8 mouse cellular contexts compared by ENCODE assay signal in the genomic region with DNA sequence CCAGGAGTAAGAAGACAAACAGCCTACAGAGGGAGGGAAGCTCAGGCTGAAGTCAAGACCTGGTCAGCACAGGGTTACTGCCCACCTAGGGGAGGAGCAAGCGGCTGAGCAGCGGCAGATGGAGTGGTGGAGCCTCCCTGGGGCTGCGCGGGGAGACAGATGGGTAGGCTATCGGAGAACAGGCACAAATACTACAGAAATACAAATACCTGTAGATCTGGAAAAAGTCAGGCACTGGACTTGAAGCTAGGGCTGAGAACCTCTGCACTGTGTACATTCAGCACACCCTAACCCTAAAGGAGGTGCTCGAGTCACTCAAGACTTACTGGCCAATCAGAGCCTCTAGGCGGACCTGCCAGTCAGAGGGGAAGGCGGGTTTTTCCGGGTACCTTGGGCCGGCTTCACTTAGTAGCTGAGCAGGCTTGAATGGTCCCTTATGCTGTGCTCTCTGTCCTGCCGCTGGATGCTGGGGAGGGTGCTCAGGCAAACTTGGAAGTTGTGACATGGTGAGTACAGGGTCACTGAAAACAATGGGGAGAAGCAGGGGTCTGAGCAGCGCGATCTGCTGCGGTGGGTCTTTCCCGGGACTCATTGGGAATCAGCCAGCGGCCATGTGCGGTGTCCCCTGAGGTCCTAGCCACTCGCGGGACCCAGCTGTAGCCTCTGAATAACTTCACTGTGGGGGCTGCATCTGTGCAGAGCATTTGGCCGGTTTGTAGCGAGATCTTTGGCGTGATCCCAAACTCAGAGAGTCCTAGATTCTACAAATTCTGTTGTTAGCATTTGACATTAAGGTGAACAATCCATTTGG. TPM values are rescaled to one million over a fixed set of nuclear protein-coding genes. Genes with fewer than 3 reads are reported as not detected.
DNase-seq lines count a peak whose midpoint lies in the region; ATAC-seq and TF ChIP-seq lines count a peak whose summit lies in the region.
"Not testable (repeated sequence)": the region's sequence is repeated elsewhere in the genome, so short reads cannot be mapped to it uniquely, and the experiment has no call there.

TSS of gene Gm15446 (plus strand) at position 140 of the 811 bp plus-strand sequence.

- peak within 1 kb of the TSS; percentile 57 for H3K9ac ChIP-seq in forebrain, embryonic 12.5 days
- H3K9ac ChIP-seq in heart, postnatal 0 days (replicated peaks; ENCODE audit: low read depth, low read length), result peak within 1 kb of the TSS; percentile 40; the same call in 1 of the 2 replicates
- H3K9ac ChIP-seq in liver, embryonic 16.5 days (ENCODE audit: low read depth, low read length), result peak within 1 kb of the TSS; percentile 59
- peak within 1 kb of the TSS; percentile 71 for H3K9ac ChIP-seq in neural tube, embryonic 13.5 days

- peaks cover 41% of the 10 kb centered on the region for H3K9me3 ChIP-seq in E14TG2a.4 (ENCODE audit: low read length)
- not testable (repeated sequence) for H3K9me3 ChIP-seq in forebrain, embryonic 12.5 days; heart, postnatal 0 days (replicated peaks; ENCODE audit: control insufficient read depth, low read length); liver, embryonic 16.5 days (replicated peaks; ENCODE audit: control insufficient read depth, low read length); neural tube, embryonic 13.5 days

- not testable (repeated sequence) for TF ChIP-seq CTCF in E14TG2a.4 (conservative IDR thresholded peaks at IDR 0.05; ENCODE audit: low read length); heart, postnatal 0 days (IDR thresholded peaks at IDR 0.05; ENCODE audit: low read depth); testis, adult 2 months (IDR thresholded peaks at IDR 0.05; ENCODE audit: control insufficient read depth, insufficient read depth, insufficient replicate concordance, low read depth, low read length)

- not testable (repeated sequence) for H3K27ac ChIP-seq in forebrain, embryonic 12.5 days; heart, postnatal 0 days (ENCODE audit: low read depth); liver, embryonic 16.5 days (ENCODE audit: low read length)
- peak within 1 kb of the TSS; percentile 61 for H3K27ac ChIP-seq in neural tube, embryonic 13.5 days (replicated peaks)
- H3K27ac ChIP-seq in testis, adult 2 months (ENCODE audit: control insufficient read depth, insufficient read depth, low read depth, low read length), result peak within 1 kb of the TSS; percentile 51; the same call in 1 of the 2 replicates

- not testable (repeated sequence) for TF ChIP-seq EP300 in heart, postnatal 0 days (IDR thresholded peaks at IDR 0.05; ENCODE audit: low read depth)

- WGBS in forebrain, embryonic 12.5 days, result under 1% methylated on average over 22 of the region's 22 CpGs
- WGBS in heart, postnatal 0 days, result under 1% methylated on average over 22 of the region's 22 CpGs
- 0% methylated on average over 22 of the region's 22 CpGs for WGBS in liver, embryonic 16.5 days (ENCODE audit: insufficient replicate concordance)
- under 1% methylated on average over 22 of the region's 22 CpGs for WGBS in neural tube, embryonic 13.5 days

- not testable (repeated sequence) for H3K4me1 ChIP-seq in E14TG2a.4 (replicated peaks; ENCODE audit: low read depth, low read length); forebrain, embryonic 12.5 days; heart, postnatal 0 days (ENCODE audit: control insufficient read depth, insufficient read depth); liver, embryonic 16.5 days (ENCODE audit: control insufficient read depth, low read depth, low read length); testis, adult 2 months (ENCODE audit: control insufficient read depth, insufficient read depth, low read length)
- peaks cover 14% of the 10 kb centered on the region for H3K4me1 ChIP-seq in neural tube, embryonic 13.5 days (replicated peaks)

- not testable (repeated sequence) for H3K27me3 ChIP-seq in E14TG2a.4 (ENCODE audit: insufficient read depth, low read length); forebrain, embryonic 12.5 days; heart, postnatal 0 days (ENCODE audit: control insufficient read depth, insufficient read depth, low read length); liver, embryonic 16.5 days (ENCODE audit: control insufficient read depth, insufficient read depth, low read depth, low read length); neural tube, embryonic 13.5 days; testis, adult 2 months (ENCODE audit: control insufficient read depth, insufficient read depth, low read length)

- peak; percentile 75 for DNase-seq in c-Kit-positive CD71-positive TER-119-positive erythroid progenitor cells, embryonic 14.5 days (ENCODE audit: low spot score)
- DNase-seq in heart, postnatal 0 days (ENCODE audit: low spot score), result peak; percentile 68
- peak; percentile 93 to 94 for DNase-seq in kidney, postnatal 4 days

- H3K4me3 ChIP-seq in E14TG2a.4 (replicated peaks; ENCODE audit: low read length), result peak within 1 kb of the TSS; percentile 80
- peak within 1 kb of the TSS; percentile 52 for H3K4me3 ChIP-seq in forebrain, embryonic 12.5 days (replicated peaks)
- H3K4me3 ChIP-seq in heart, postnatal 0 days (ENCODE audit: low read depth, low read length), result peak within 1 kb of the TSS; percentile 61
- H3K4me3 ChIP-seq in liver, embryonic 16.5 days (ENCODE audit: low read depth, low read length), result peak within 1 kb of the TSS; percentile 67
- peak within 1 kb of the TSS; percentile 53 for H3K4me3 ChIP-seq in neural tube, embryonic 13.5 days
- H3K4me3 ChIP-seq in testis, adult 2 months (ENCODE audit: control insufficient read depth, low read depth, low read length), result peak within 1 kb of the TSS; percentile 78

- H3K36me3 ChIP-seq in E14TG2a.4 (ENCODE audit: insufficient read depth, low read length), result peaks cover 25% of the 10 kb centered on the region
- H3K36me3 ChIP-seq in forebrain, embryonic 12.5 days (replicated peaks); heart, postnatal 0 days (replicated peaks; ENCODE audit: control insufficient read depth, insufficient read depth, low read length); liver, embryonic 16.5 days (ENCODE audit: control insufficient read depth, insufficient read depth); neural tube, embryonic 13.5 days; testis, adult 2 months (ENCODE audit: control insufficient read depth, insufficient read depth, low read length): not testable (repeated sequence)

- not testable (repeated sequence) for TF ChIP-seq POLR2A in testis, adult 2 months (IDR thresholded peaks at IDR 0.05; ENCODE audit: control insufficient read depth, low read depth, low read length)

- peak; percentile 100 for ATAC-seq in forebrain, embryonic 12.5 days (ENCODE audit: low FRiP score)
- ATAC-seq in heart, postnatal 0 days (ENCODE audit: insufficient read depth, low read depth), result peak; percentile 98
- peak; percentile 98 for ATAC-seq in liver, embryonic 16.5 days (ENCODE audit: low read depth)
- peak; percentile 99 for ATAC-seq in neural tube, embryonic 13.5 days (ENCODE audit: low read depth)

- H3K4me2 ChIP-seq in forebrain, embryonic 12.5 days, result peak within 1 kb of the TSS; percentile 55
- peak within 1 kb of the TSS; percentile 60 for H3K4me2 ChIP-seq in heart, postnatal 0 days (ENCODE audit: low read depth, low read length)
- H3K4me2 ChIP-seq in liver, embryonic 16.5 days (ENCODE audit: low read depth, low read length), result peak within 1 kb of the TSS; percentile 55
- H3K4me2 ChIP-seq in neural tube, embryonic 13.5 days, result peak within 1 kb of the TSS; percentile 59

RNA-seq across cellular contexts. Expression of gene Gm15446, which starts in this region (rescaled TPM):
- polyA plus RNA-seq in forebrain, embryonic 12.5 days (2016; fragmentation: Nextera tagmentation; extraction: Ambion mirVana), result 0.54 and 0.86 TPM in 2 replicates
- total RNA-seq in heart, postnatal 0 days (2014; rRNA removed; ENCODE audit: low replicate concordance), result 0.08 and 1.6 TPM in 2 replicates
- 0.51 and 0.52 TPM in 2 replicates for polyA plus RNA-seq in heart, postnatal 0 days (2015; fragmentation: Nextera tagmentation; extraction: Ambion mirVana)
- 0.11 and 0.14 TPM in 2 replicates for polyA plus RNA-seq in liver, embryonic 16.5 days (2015; fragmentation: Nextera tagmentation; extraction: Ambion mirVana)
- 0.45 and 0.49 TPM in 2 replicates for polyA plus RNA-seq in neural tube, embryonic 13.5 days (2015; fragmentation: Nextera tagmentation; extraction: Ambion mirVana)
- 1.3 and 16.8 TPM in 2 replicates for polyA plus RNA-seq in testis, adult 2 months (2012; rRNA removed)

Comparison
In these comparisons a context has a peak if more than half of its experiments do, and no peak if none do; other contexts are left out.
1. Peak in ATAC-seq, H3K4me3 ChIP-seq, H3K9ac ChIP-seq and H3K4me2 ChIP-seq in forebrain, embryonic 12.5 days; RNA of the gene not detected or under 1 TPM.
2. Peak in ATAC-seq, H3K4me3 ChIP-seq, H3K9ac ChIP-seq and H3K4me2 ChIP-seq in liver, embryonic 16.5 days; RNA of the gene not detected or under 1 TPM.
3. Peak in ATAC-seq, H3K4me3 ChIP-seq, H3K27ac ChIP-seq, H3K9ac ChIP-seq and H3K4me2 ChIP-seq in neural tube, embryonic 13.5 days; RNA of the gene not detected or under 1 TPM.